Mouse (Mus musculus) A20 (cell line): ENCODE data around the gene Rad50.
A peak's percentile ranks its signal among the peaks of the same experiment; 100 is the strongest.

Source experiments
- DNase-seq: peaks from one replicate; pipeline ENCODE4 v3.0.0-alpha.2; 2011; ENCODE audit warnings: low read depth, low spot score

Gene Rad50

DNA sequence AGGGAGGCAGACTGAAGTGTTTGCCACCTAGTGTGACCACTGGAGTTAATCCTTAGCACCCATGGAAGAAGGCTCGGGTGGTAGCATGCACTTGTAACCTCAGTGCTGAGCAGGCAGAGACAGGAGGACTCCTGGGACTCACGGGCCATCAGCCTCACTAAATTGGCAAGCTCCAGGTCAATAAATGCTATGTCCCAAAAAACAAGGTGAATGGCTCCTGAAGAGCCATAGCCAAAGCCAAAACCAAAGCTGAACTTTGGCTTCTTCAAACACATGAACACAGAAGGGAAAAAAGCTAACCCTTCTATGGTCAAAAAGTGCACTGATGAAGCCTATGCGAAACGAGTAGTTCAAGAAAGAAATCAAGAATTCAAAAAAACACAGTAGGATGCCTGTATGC lies 7.8 kb downstream of the Rad50 start:
- DNase-seq = no peak

GRCm38 (mm10) chr11:53698521-53698920 lies 8.6 kb downstream of the Rad50 start:
- no peak for DNase-seq

DNA sequence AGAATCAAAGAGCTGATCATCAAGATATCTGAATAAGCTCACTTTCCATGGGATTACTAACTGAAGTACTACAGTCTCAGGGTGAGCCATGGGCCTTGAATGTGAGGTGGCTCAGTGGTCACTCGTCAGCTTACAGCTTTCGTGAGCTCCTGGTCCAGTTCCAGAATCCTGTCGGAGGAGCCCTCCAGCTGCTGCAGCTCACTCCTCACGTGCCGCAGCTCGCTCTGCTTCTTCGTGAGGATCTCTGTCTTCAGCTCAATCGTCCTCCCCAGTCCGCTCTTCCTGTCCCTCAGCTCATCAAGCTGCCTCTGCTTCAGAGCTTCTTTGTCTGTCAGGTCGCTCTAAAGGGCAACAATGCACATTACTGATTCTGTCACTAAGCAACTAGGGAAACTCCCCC lies 15.1 kb downstream of the Rad50 start:
- DNase-seq = no peak

DNA sequence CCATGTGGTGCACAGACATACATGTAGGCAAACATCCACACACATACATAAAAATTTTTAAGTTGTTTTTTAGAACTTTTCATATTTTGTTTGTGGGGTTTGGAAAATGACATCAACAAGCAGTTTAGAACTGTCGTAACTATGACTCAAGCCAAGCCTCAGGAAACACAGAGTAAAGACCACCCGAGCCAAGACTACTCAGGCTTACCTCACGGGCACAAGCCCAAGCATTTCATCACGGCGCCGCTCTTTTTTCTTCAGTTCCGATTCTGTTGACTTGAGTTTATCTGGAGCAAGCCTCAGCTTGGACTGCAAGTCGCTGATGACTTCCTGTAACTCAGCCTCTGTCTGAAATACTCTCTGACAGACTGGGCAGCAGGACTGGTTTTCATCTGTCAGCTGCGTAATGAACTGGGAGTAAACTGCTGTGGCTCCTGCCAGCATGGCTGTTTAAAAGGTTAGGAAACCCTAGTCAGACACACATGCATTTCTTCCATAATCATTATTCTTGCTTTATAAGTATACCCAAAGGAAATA lies 24.1 kb downstream of the Rad50 start:
- DNase-seq = no peak

DNA sequence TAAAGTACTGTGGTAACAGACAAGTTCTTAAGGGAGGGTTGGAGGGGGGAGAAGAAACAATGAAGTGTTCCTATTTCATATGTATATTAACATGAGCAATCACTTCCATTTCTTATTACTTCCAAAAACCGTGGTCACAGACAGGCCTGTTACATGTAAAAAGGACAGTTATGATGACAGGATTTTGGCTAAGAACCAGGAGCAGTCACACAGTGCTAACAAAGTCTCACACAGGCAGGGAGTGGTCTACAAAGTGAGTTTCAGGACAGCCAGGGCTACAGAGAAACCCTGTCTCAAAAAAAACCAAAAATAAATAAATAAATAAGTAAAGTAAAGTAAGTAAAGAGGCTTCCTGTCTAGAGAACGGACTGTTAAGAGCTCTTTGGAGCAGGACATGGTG lies 24.9 kb downstream of the Rad50 start:
- no peak for DNase-seq

DNA sequence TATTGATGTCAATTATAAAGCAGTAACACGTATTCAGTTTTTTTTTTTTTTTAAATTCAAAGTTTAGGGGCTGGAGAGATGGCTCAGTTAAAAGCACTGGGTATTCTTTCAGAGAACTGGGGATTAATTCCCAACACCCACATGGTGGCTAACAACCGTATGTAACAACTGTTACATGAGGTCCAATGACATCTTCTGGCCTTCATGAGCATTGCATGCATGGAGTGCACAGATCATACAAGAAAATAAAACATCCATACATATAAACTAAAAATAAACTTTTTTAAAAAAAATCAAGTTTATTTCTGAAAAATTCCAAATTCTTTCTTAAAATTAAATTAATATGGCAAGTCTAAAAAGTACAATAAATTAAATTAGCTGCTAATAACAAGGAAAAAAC lies 25.4 kb downstream of the Rad50 start:
- no peak for DNase-seq

DNA sequence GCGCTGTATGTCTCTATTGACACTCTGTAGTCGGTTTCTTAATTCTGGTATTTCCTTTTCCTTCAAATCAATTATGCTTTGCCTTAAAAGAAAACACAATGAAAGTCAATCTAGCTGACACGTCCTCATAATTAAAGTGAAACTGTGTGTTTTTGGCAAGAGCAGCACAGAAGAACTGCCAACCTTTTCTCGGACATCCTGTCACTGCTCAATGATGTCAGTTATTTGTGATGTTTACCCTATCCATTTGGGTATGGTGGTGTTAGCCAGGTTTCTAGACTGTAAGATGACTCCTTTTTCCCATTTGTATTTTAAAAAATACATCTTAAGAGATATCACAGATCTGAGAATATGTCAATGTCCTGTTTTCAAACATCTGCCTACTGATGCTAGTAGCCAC lies 27.0 kb downstream of the Rad50 start:
- DNase-seq = no peak

GRCm38 (mm10) chr11:53671414-53671813 lies 35.7 kb downstream of the Rad50 start:
- no peak for DNase-seq

GRCm38 (mm10) chr11:53664091-53664490 lies 43.0 kb downstream of the Rad50 start:
- DNase-seq = no peak

DNA sequence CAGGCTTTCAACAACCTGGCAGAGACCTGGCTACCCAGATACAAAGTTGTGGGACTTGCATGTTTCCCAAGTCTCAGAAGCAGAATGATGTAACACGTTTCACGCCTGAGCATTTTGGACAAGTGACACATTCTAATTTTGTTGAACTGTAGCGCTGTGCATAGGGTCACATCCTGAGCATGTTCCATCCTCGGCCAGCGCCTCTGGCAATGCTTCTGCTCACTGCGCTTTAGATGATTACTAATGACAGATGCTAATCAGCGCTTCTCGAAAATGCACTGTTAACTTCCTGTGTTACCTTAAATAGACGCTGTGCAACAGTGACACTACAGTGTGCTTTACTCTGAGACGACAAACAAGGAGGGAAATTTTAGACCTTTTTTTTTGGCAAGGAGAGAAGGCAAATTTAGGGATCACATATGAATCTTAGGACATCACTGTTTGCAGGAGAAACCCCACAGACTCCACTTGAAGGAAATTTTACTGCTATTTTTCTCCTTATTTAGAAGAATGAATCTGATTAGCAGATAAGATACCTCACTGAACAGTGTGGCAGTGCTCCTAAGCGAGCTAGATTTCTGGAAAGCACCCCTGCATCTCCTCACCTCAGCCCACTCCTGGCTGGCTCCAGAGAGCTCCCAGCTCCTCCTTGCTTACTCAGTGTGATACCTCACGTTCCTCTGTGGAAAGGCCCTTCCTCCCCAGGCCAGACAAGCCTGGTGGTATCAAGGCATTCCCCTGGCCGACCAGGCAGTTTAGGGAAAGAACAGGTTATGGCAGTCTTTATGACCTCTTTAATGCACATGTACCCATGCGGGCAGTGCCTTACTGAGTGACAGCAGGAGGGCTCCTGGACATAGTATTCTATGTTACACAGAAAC lies 44.1 kb downstream of the Rad50 start:
- peak; percentile 75 for DNase-seq

DNA sequence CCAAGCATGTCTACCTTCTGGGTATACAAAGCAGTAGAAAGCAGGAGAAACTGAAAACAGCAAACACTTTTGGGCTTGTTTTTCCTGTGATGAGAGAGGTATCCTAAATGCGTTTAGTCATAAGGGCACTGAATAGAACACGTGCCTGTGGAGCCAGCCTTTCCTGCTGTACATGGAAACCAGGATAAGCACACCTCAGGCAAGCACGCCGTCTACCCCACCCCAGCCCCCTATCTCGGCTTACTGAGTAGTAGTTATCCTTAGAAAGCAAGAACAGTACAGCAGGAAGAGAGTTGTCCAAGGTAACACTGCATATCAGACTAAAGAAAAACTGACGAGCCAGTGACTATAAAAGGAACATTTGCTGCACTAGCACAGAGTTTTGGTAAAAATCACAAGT lies 49.3 kb downstream of the Rad50 start:
- no peak for DNase-seq

- no peak for DNase-seq
Measured at GRCm38 (mm10) chr11:53657381-53657780, 49.7 kb downstream of the Rad50 start.

- no peak for DNase-seq
Measured at GRCm38 (mm10) chr11:53656558-53657202, 50.4 kb downstream of the Rad50 start.

DNA sequence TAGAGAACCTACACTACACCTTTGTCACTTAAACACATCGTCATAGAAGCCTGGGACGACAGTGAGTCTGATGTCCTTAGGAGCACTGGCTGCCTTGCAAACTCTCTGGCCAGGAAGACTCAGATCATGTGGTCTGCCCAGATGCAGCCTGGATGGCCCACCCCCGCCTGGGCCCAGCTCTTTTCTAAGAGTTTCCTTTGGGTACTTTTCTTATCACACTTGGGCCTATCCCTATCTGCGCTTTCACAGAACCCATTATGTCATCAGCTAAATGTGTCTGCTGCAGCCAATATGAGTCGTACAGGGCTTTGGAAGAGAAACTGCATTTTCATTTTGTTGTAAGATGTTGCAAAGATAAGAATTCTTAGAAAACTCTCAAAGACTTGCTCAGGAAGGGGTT lies 52.1 kb downstream of the Rad50 start:
- DNase-seq = no peak

DNA sequence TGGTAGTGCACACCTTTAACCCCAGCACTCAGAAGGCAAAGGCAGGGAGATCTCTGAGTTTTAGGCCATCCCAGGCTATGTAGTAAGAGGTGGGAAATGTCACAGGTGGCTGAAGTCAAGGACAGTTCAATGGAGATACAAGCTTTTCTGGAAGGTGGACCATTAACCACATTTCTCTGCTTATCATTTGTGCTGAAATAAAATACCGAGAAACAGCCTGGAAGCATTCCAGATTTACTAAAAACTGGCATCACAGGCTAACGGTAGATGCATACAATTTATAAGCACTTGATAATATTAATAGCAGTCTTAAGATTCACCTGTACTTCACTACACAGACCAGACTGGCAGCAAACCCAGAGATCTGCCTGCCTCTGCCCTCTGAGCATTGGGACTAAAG lies 54.7 kb downstream of the Rad50 start:
- no peak for DNase-seq

- DNase-seq = no peak
Measured at GRCm38 (mm10) chr11:53651441-53651840, 55.7 kb downstream of the Rad50 start.

DNA sequence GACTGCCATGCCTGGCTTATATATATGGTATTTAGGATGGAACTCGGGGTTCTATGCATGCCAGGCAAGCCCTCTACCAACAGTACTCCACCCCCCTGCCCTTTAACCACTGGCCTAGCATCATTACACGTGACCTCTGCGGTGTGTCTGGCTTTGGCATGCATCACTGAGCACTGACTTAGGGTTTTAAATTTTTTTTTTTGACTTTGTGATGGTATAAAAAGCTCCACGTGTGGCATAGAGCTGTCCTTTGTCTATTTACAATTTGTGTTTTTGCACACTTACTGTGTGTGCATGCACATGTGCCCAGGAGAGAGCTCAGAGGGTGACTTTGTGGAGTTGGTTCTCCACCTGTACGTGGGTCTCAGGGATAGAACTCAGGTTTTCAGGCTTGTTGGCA lies 63.1 kb downstream of the Rad50 start:
- peak; percentile 50 for DNase-seq

DNA sequence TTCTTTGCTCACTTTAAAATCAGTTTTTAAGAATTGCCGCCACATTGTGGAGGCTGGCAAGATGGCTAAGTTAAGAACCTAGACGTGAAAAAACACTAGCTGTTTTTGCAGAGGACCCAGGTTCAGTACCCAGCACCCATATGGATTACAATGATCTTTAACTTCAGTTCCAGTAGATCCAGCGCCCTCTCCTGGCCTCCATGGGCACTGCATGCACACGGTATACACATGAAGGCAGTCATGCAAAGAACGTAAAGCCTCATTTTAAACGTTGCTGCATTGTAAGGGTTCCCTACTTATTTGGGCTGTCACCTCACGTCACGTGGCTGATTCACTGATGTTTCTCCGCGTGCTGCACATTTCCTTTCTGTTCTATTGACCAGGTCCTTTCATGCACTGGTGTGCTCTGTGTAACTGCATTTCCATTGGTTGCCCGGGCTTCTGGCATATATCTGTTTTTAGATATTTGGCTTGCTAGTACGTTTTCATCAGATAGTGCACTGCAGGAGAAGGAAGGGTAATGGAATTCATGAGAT lies 64.3 kb downstream of the Rad50 start:
- DNase-seq = peak; percentile 32

DNA sequence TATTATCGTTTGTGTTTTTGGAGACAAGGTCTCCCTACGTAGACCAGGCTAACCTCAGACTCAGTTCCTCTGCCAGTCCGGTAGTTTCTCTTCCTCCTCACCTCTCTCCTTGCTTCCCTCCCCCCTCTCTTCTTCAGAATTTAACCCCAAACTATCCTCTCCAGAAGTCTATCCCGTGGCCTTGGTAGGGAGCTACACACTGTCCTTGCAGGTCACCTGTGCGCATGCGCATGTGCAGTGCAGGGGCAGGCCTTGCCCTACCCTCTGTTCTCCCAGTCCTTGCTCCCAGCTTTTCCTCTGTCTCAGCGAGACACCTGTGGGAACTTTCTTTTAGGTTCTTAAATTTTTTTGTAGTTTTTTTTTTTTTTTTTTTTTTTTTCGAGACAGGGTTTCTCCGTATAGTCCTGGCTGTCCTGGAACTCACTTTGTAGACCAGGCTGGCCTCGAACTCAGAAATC lies 69.3 kb downstream of the Rad50 start:
- DNase-seq = peak; percentile 45

DNA sequence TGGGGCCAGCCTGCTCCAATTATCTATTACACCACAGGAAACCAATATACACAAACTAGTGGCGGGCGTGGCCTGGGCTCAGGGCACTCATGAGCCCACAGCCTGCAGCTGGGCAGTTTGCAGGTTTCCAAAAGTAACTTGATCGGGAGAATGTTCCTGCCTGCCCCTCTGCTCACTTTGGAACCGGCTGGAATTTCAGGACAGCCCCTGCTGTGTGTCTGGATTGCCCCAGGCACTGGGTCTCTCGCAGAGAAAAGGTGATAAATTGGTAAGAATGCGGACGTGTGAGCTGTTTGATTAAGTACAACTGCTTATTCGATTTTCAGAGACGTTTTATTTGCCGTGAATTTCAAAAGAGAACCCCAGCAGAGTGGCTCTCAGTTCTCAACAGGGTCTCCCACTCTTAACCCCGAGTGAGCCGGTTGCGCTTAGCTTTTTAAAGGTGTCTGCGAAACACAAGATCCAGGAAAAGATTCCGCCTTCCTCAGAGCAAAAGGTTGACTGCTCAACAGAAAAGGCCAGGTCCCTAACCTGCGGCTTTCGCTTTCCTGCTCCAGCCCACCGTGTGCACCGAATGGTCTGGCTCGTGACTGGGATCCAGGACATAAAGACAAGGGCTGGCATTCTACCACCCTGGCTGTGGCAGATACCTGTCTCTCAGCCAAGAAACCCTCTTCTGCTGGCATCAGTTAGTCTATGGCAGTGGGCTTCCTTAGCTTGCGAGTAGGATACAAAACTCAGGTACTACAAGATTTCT lies 69.9 kb downstream of the Rad50 start:
- DNase-seq = no peak

DNA sequence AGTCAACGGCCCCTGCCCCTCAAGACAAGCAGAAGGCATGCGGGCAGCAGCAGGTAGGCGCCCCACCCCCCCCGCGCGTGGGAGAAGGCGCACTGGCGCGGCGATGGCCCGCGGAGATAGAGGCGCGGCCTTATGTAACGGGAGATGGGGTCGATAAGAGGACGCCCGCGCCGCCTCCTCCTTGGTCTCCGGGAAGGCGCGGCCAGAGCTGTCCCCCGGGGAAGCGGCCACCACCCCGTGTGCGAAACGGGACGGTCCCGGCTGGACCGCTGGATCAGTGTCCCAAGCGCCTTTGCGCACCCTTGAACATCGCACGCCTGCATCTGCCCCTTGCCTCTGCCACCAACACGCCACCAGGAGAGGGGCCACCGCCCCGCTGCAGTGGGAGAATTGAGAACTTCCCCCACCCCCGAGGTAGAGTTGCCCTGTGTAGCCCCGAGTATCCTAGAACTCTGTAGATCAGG lies 70.9 kb downstream of the Rad50 start:
- no peak for DNase-seq
